Mouse (Mus musculus) embryonic facial prominence, embryonic 14.5 days (tissue): ENCODE measurements around the gene Cgrrf1. TPM values are rescaled to one million over a fixed set of nuclear protein-coding genes. Genes with fewer than 3 reads are reported as not detected.

Experiments
- ATAC-seq: fragments of 200-750 bp; cut with Nextera tagmentation; 2 replicates; pipeline ENCODE4 v1.8.0; 2017; ENCODE audit warnings: low read depth, moderate number of reproducible peaks, moderate TSS enrichment
- DNase-seq: peaks from one replicate; pipeline ENCODE4 v3.0.0-alpha.2; 2015; ENCODE audit warnings: low spot score
- H3K27ac ChIP-seq: fragments of 300-500 bp; sonication (generic); replicated peaks from 2 replicates; pipeline ENCODE4 v1.5.1; 2014; ENCODE audit warnings: low read depth, mild to moderate bottlenecking, low read length, moderate library complexity
- H3K27me3 ChIP-seq: fragments of 300-500 bp; sonication (generic); replicated peaks from 2 replicates; pipeline ENCODE4 v1.6.1; 2014; ENCODE audit warnings: low read length; ENCODE audit not compliant: control insufficient read depth, insufficient read depth
- H3K36me3 ChIP-seq: fragments of 300-500 bp; sonication (generic); 2 replicates; pipeline ENCODE4 v1.6.1; 2014; ENCODE audit warnings: low read length, mixed read lengths; ENCODE audit not compliant: control insufficient read depth, insufficient read depth
- H3K4me1 ChIP-seq: fragments of 300-500 bp; sonication (generic); 2 replicates; pipeline ENCODE4 v1.6.1; 2014; ENCODE audit warnings: antibody characterized with exemption, low read length; ENCODE audit not compliant: control insufficient read depth, insufficient read depth
- H3K4me2 ChIP-seq: fragments of 300-500 bp; sonication (generic); 2 replicates; pipeline ENCODE4 v1.6.1; 2014; ENCODE audit warnings: low read depth, mild to moderate bottlenecking, low read length, moderate library complexity, mixed read lengths
- H3K4me3 ChIP-seq: fragments of 300-500 bp; sonication (generic); 2 replicates; pipeline ENCODE4 v1.5.1; 2014; ENCODE audit warnings: low read depth, mild to moderate bottlenecking, low read length
- H3K9ac ChIP-seq: fragments of 300-500 bp; sonication (generic); 2 replicates; pipeline ENCODE4 v1.6.1; 2014; ENCODE audit warnings: low read depth, mild to moderate bottlenecking, low read length, moderate library complexity, mixed read lengths
- H3K9me3 ChIP-seq: fragments of 300-500 bp; sonication (generic); 2 replicates; pipeline ENCODE4 v1.6.1; 2016; ENCODE audit warnings: low read length; ENCODE audit not compliant: control insufficient read depth
- WGBS: fragments of 180-500 bp; shearing (Covaris S2); extraction: QIAGEN DNeasy Blood & Tissue Kit; methylation state at CpG from one replicate; pipeline ENCODE4 v1.1.7; 2014; 5-methylcytosine and 5-hydroxymethylcytosine counted together
- polyA plus RNA-seq: library from polyadenylated mRNA; unstranded; fragments of >200 nt; fragmentation: Nextera tagmentation; extraction: Ambion mirVana; gene quantifications from 2 replicates; pipeline ENCODE4 v1.2.1, GENCODE M21; 2014

The Cgrrf1 gene
- polyA plus RNA-seq = 27.9 and 28.7 TPM in 2 replicates

GRCm38 (mm10) chr14:46831837-46832333 is at the start of gene Cgrrf1:
TSS of gene Cgrrf1 (plus strand) at chr14:46832125.
- Histone ChIP-seq H3K9me3 (no peaks in the 10 kb centered on the region), H3K4me1 (0 out of 2 replicates have a peak, but pooled peaks cover 6% of the 10 kb centered on the region), H3K27me3 (no peaks in the 10 kb centered on the region), H3K4me3 (peak within 1 kb of the TSS; percentile 76), H3K27ac (peak within 1 kb of the TSS; percentile 57), H3K36me3 (no peaks in the 10 kb centered on the region), H3K4me2 (peak within 1 kb of the TSS; percentile 84), H3K9ac (peak within 1 kb of the TSS; percentile 77)
- ATAC-seq = peak; percentile 98
- DNase-seq = peak; percentile 98
- 1% methylated on average over 23 of the region's 32 CpGs for WGBS

GRCm38 (mm10) chr14:46782187-46782828 is 49.6 kb upstream of the Cgrrf1 start:
- 86% methylated on average over 8 of the region's 8 CpGs for WGBS
- H3K27me3 ChIP-seq = no peaks in the 10 kb centered on the region
- H3K4me1 ChIP-seq = peaks cover 16% of the 10 kb centered on the region
- H3K4me2 ChIP-seq = no peak overlapping the region
- peaks cover 58% of the 10 kb centered on the region for H3K36me3 ChIP-seq
- H3K9ac ChIP-seq = no peak overlapping the region
- no peak overlapping the region for H3K27ac ChIP-seq
- ATAC-seq (no peak), DNase-seq (no peak)
- peaks cover 11% of the 10 kb centered on the region for H3K9me3 ChIP-seq
- no peak overlapping the region for H3K4me3 ChIP-seq

GRCm38 (mm10) chr14:46783327-46783926 is 48.5 kb upstream of the Cgrrf1 start:
- WGBS = 64% methylated on average over 10 of the region's 10 CpGs

GRCm38 (mm10) chr14:46785247-46785646 is 46.7 kb upstream of the Cgrrf1 start:
- H3K4me3 ChIP-seq = no peak overlapping the region
- H3K4me1 ChIP-seq = peaks cover 16% of the 10 kb centered on the region
- WGBS = 80% methylated on average over 5 of the region's 5 CpGs
- no peaks in the 10 kb centered on the region for H3K9me3 ChIP-seq
- DNase-seq (no peak), ATAC-seq (no peak)
- H3K27me3 ChIP-seq = no peaks in the 10 kb centered on the region
- H3K9ac ChIP-seq = no peak overlapping the region
- no peak overlapping the region for H3K4me2 ChIP-seq
- no peak overlapping the region for H3K27ac ChIP-seq
- peaks cover 29% of the 10 kb centered on the region for H3K36me3 ChIP-seq

More at GRCm38 (mm10) chr14:46783327-46783926, 48.5 kb upstream of the Cgrrf1 start:
- ATAC-seq (no peak), DNase-seq (no peak)
- Histone ChIP-seq H3K36me3 (peaks cover 47% of the 10 kb centered on the region), H3K27me3 (no peaks in the 10 kb centered on the region), H3K27ac (no peak overlapping the region), H3K4me3 (no peak overlapping the region), H3K4me2 (no peak overlapping the region), H3K4me1 (peaks cover 16% of the 10 kb centered on the region), H3K9ac (no peak overlapping the region), H3K9me3 (peaks cover 11% of the 10 kb centered on the region)

GRCm38 (mm10) chr14:46787454-46787786 is 44.5 kb upstream of the Cgrrf1 start:
- Histone ChIP-seq H3K36me3 (peaks cover 17% of the 10 kb centered on the region), H3K9me3 (no peaks in the 10 kb centered on the region), H3K4me3 (peak overlapping the region; percentile 97), H3K4me1 (peaks cover 16% of the 10 kb centered on the region), H3K27me3 (no peaks in the 10 kb centered on the region), H3K4me2 (peak overlapping the region; percentile 81), H3K27ac (peak overlapping the region; percentile 99), H3K9ac (peak overlapping the region; percentile 98)
- ATAC-seq (0 out of 2 replicates have a peak, but pooled peaks have one; percentile 2), DNase-seq (peak; percentile 72)
- WGBS = 0% methylated on average over 11 of the region's 11 CpGs

- WGBS = under 1% methylated on average over 54 of the region's 86 CpGs
Observed at GRCm38 (mm10) chr14:46787787-46788504, 44.0 kb upstream of the Cgrrf1 start, which contains the start of gene Cnih1. TSS of gene Cnih1 (minus strand) at chr14:46788411.

GRCm38 (mm10) chr14:46788505-46788901 is 43.4 kb upstream of the Cgrrf1 start:
- Histone ChIP-seq H3K4me2 (peak overlapping the region; percentile 81), H3K4me1 (peaks cover 16% of the 10 kb centered on the region), H3K9ac (peak overlapping the region; percentile 98), H3K36me3 (peaks cover 8% of the 10 kb centered on the region), H3K27me3 (no peaks in the 10 kb centered on the region), H3K9me3 (no peaks in the 10 kb centered on the region), H3K27ac (peak overlapping the region; percentile 99), H3K4me3 (peak overlapping the region; percentile 97)
- DNase-seq (no peak), ATAC-seq (no peak)
- 22% methylated on average over 8 of the region's 8 CpGs for WGBS

More at GRCm38 (mm10) chr14:46787787-46788504, 44.0 kb upstream of the Cgrrf1 start, which contains the start of gene Cnih1:
- ATAC-seq (peak; percentile 97), DNase-seq (peak; percentile 96)
- peak within 1 kb of the TSS; percentile 97 for H3K4me3 ChIP-seq
- H3K4me2 ChIP-seq = peak within 1 kb of the TSS; percentile 81
- H3K9ac ChIP-seq = peak within 1 kb of the TSS; percentile 98
- no peaks in the 10 kb centered on the region for H3K27me3 ChIP-seq
- peaks cover 16% of the 10 kb centered on the region for H3K4me1 ChIP-seq
- H3K36me3 ChIP-seq = peaks cover 12% of the 10 kb centered on the region
- H3K9me3 ChIP-seq = no peaks in the 10 kb centered on the region
- peak within 1 kb of the TSS; percentile 99 for H3K27ac ChIP-seq

- Histone ChIP-seq H3K4me3 (no peak overlapping the region), H3K9ac (no peak overlapping the region), H3K9me3 (no peaks in the 10 kb centered on the region), H3K27ac (no peak overlapping the region), H3K27me3 (no peaks in the 10 kb centered on the region), H3K4me1 (peaks cover 11% of the 10 kb centered on the region), H3K4me2 (no peak overlapping the region), H3K36me3 (no peaks in the 10 kb centered on the region)
- 70% methylated on average over 4 of the region's 4 CpGs for WGBS
- no peak for ATAC-seq
- no peak for DNase-seq
Observed at GRCm38 (mm10) chr14:46790303-46790702, 41.6 kb upstream of the Cgrrf1 start.
